Mouse (Mus musculus) neural tube, embryonic 14.5 days (tissue): ENCODE results near the gene Ptger1. TPM values are rescaled to one million over a fixed set of nuclear protein-coding genes. Genes with fewer than 3 reads are reported as not detected.

ENCODE experiments used
- ATAC-seq: fragments of 200-750 bp; cut with Nextera tagmentation; 2 replicates; pipeline ENCODE4 v1.8.0; 2017; ENCODE audit warnings: low read depth, mild to moderate bottlenecking, moderate TSS enrichment, moderate library complexity
- H3K27ac ChIP-seq: fragments of 300-500 bp; sonication (generic); 2 replicates; pipeline ENCODE4 v1.5.1; 2014; ENCODE audit warnings: low read depth, mild to moderate bottlenecking, control low read depth, low read length, moderate library complexity, mixed read lengths
- H3K27me3 ChIP-seq: fragments of 300-500 bp; sonication (generic); 2 replicates; pipeline ENCODE4 v1.6.1; 2014; ENCODE audit warnings: low read length; ENCODE audit not compliant: control insufficient read depth, insufficient read depth
- H3K36me3 ChIP-seq: fragments of 300-500 bp; sonication (generic); 2 replicates; pipeline ENCODE4 v1.6.1; 2014; ENCODE audit warnings: low read length, mixed read lengths; ENCODE audit not compliant: control insufficient read depth, insufficient read depth
- H3K4me1 ChIP-seq: fragments of 300-500 bp; sonication (generic); 2 replicates; pipeline ENCODE4 v1.6.1; 2014; ENCODE audit warnings: low read length; ENCODE audit not compliant: control insufficient read depth, insufficient read depth
- H3K4me2 ChIP-seq: fragments of 300-500 bp; sonication (generic); 2 replicates; pipeline ENCODE4 v1.6.1; 2014; ENCODE audit warnings: mild to moderate bottlenecking, low read depth, low read length, control low read depth
- H3K4me3 ChIP-seq: fragments of 300-500 bp; sonication (generic); 2 replicates; pipeline ENCODE4 v1.5.1; 2014; ENCODE audit warnings: low read depth, low read length, control low read depth, mixed read lengths
- H3K9ac ChIP-seq: fragments of 300-500 bp; sonication (generic); replicated peaks from 2 replicates; pipeline ENCODE4 v1.6.1; 2014; ENCODE audit warnings: low read depth, mild to moderate bottlenecking, control low read depth, low read length, mixed read lengths
- H3K9me3 ChIP-seq: fragments of 300-500 bp; sonication (generic); 2 replicates; pipeline ENCODE4 v1.6.1; 2016; ENCODE audit warnings: low read length; ENCODE audit not compliant: control insufficient read depth
- WGBS: fragments of 180-500 bp; shearing (Covaris S2); extraction: QIAGEN DNeasy Blood & Tissue Kit; methylation state at CpG from one replicate; pipeline ENCODE4 v1.1.7; 2014; 5-methylcytosine and 5-hydroxymethylcytosine counted together
- polyA plus RNA-seq: library from polyadenylated mRNA; unstranded; fragments of >200 nt; fragmentation: Nextera tagmentation; extraction: Ambion mirVana; gene quantifications from 2 replicates; pipeline ENCODE4 v1.2.1, GENCODE M21; 2014

Ptger1 gene
- polyA plus RNA-seq, 1 experiment from 2014 or later = 1.4 TPM

DNA sequence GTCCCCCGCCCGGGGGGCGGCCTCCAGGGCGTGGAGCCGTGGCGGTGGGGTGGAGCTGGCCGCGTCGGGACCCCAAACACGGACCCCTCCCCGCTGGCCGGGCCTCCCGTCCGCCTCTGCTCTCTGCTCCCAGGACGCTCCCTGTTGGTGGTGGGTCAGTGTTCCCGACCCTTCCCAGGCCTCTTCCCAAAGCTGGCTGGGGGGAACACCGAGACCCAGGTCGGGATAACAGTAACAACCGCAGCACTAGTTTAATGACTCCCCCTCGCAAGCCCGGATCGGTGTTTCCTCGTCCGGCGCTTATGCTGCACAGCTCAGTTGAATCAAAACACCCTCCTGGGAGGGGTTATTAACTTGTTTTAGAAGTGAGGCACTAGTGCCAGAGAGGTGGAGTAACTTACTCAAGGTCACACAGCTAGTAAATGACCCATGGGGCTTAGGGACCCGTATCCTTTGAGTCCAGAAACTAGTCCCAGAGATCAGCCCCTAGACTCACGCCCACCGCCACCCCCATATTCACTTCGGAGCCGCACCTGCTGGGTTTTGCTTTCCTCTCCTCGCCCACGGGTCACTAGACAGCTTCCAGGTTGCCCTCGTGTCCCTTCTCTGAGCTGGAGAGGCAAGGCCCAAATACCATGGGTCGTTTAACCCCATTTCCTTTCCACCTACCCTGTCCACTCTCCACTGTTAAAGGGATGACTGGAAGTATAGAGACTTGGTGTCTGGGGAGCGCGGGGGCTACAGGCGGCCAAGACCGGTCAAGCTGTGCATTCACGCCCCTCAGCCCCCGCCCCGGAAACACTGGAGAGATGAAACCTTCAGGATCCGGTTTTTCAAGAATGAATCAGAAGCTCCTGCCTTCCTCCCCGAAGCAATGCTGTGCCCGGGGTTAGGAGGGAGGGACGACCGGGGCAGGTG, 13.5 kb upstream of the Ptger1 start:
- H3K9ac ChIP-seq = peak overlapping the region; percentile 78
- WGBS = 3% methylated on average over 40 of the region's 46 CpGs
- H3K36me3 ChIP-seq = no peaks in the 10 kb centered on the region
- H3K9me3 ChIP-seq = no peaks in the 10 kb centered on the region
- peak overlapping the region; percentile 96 for H3K4me2 ChIP-seq
- H3K4me1 ChIP-seq = peaks cover 11% of the 10 kb centered on the region
- peak overlapping the region; percentile 67; the same call in 1 of the 2 replicates for H3K27ac ChIP-seq
- no peaks in the 10 kb centered on the region for H3K27me3 ChIP-seq
- H3K4me3 ChIP-seq = peak overlapping the region; percentile 89
- peak; percentile 39; the same call in 1 of the 2 replicates for ATAC-seq

DNA sequence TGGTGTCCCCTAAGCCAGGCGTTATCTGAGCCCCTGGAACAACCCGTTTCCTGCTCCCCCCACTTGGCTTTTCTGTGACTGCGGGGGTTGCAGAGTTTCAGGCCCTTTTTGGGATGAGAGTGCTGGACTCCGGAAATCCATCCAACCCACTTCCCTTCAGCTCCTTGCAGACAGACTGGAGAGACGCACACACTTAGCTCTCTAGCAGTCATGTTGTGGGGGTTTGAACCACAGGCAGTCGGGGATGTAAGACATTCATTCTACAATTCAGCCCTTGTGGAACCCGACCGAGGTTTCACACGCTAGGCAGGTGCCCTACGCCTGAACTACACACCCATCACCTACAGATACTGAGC, 12.8 kb upstream of the Ptger1 start:
- H3K36me3 ChIP-seq = no peaks in the 10 kb centered on the region
- no peaks in the 10 kb centered on the region for H3K27me3 ChIP-seq
- ATAC-seq = no peak
- no peaks in the 10 kb centered on the region for H3K9me3 ChIP-seq
- H3K4me1 ChIP-seq = peaks cover 11% of the 10 kb centered on the region
- WGBS = 51% methylated on average over 10 of the region's 10 CpGs
- peak overlapping the region; percentile 78 for H3K9ac ChIP-seq
- H3K27ac ChIP-seq = no peak overlapping the region
- peak overlapping the region; percentile 89 for H3K4me3 ChIP-seq
- peak overlapping the region; percentile 96 for H3K4me2 ChIP-seq

DNA sequence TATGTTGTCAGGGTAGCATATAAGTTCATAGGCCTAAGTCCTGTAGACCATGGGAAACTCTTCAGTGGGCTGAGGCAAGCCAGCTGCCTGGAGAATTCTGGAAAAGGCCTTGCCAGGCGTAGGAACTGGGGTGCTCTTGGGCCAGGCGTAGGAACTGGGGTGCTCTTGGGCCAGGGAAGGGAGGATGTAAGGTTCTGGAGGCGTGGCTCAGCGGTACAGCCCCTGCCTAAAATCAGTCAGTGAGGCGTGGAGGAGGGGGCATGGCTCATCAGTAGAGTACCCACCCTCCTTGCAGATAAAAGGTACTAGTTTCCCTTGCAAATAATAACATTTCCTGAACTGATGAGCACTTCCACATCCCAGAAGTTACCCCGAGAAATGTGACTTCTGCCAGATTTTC, 11.8 kb upstream of the Ptger1 start:
- no peak overlapping the region for H3K27ac ChIP-seq
- no peak overlapping the region for H3K9ac ChIP-seq
- no peaks in the 10 kb centered on the region for H3K9me3 ChIP-seq
- no peak overlapping the region for H3K4me2 ChIP-seq
- ATAC-seq = no peak
- no peaks in the 10 kb centered on the region for H3K27me3 ChIP-seq
- H3K4me3 ChIP-seq = no peak overlapping the region
- WGBS = 97% methylated on average over 6 of the region's 6 CpGs
- peaks cover 11% of the 10 kb centered on the region for H3K4me1 ChIP-seq
- H3K36me3 ChIP-seq = no peaks in the 10 kb centered on the region

DNA sequence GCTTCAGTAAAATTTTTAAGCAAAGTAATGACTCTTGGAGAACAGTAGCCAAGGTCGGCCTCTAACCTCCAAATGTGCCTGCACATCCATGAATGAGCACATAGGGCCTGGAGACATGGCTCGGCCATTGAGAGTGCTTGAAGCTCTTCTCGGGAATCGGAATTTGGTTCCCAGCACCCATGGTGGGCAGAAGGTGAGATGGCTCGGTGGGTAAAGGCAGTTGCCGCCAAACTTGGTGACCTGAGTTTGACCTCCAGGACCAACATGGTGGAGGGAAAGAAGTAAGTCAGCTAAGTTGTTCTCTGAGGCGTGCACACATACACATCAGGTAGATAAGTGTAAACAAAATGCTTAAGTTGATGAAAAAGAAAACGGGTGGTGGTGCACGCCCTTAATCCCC, 10.4 kb upstream of the Ptger1 start:
- Histone ChIP-seq H3K27me3 (no peaks in the 10 kb centered on the region), H3K27ac (no peak overlapping the region), H3K4me1 (peaks cover 22% of the 10 kb centered on the region), H3K9me3 (no peaks in the 10 kb centered on the region), H3K4me3 (no peak overlapping the region), H3K36me3 (no peaks in the 10 kb centered on the region), H3K9ac (no peak overlapping the region), H3K4me2 (no peak overlapping the region)
- ATAC-seq = no peak
- WGBS = 90% methylated on average over 9 of the region's 9 CpGs

DNA sequence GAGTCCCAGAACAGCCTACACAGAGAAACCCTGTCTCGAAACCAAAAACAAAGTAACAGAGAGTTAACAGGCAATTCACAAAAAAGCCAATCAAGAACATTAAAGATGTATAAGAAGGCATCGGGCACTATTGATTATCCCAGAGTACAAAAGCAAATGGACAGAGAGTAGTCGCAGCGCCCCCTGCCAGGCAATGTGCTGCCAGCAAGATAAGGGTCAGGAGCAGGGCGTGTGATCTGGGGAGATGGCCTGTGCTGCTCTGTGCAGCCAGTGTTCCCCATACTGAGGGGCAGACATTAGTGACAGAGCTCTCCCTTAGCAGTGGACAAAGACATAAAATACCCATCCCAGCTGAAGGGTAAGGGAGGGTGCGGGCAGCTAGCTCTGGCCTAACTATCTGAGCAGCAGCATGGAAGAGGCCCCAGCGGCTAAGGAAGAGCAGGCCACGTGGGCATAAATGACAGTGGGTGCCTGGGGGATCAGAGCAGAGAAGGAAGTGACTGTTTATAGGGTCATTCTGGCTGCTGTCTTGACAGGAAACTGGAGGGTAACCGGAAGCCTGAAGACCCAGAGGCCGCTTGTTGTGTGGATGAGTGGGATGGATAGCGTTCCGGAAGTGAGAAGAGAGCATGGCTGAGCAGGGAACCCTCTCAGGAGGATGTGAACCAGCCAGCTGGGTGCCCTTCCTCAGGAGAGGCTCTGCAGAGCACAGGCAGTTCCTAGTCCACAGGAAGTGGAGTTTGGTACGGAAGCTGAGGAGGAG, 9.8 kb upstream of the Ptger1 start:
- Histone ChIP-seq H3K4me1 (peaks cover 24% of the 10 kb centered on the region), H3K27ac (no peak overlapping the region)
- WGBS = 84% methylated on average over 13 of the region's 13 CpGs

DNA sequence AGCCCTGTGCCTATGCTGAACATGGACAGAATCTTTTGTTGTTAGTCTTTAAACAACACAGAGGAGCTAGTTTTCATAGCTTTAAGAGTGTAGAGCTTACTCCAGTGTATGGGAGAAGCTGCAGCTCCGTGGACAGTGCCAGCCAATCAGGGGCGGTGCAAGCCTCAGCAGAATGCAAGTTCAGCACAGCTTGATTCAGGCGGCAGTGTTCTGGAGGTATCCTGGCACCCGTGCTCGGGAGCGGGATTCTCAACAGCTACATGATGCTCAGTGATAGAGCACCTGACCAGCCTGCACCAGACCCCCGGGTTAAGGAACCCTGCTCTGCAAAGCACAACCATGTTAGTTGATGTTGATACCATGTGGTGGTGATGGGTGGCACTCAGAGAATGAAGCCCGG, 5.9 kb upstream of the Ptger1 start:
- Histone ChIP-seq H3K4me2 (no peak overlapping the region; the same call in 1 of the 2 replicates), H3K9me3 (no peaks in the 10 kb centered on the region), H3K27me3 (no peaks in the 10 kb centered on the region), H3K4me3 (no peak overlapping the region), H3K4me1 (peaks cover 13% of the 10 kb centered on the region; the same call in 1 of the 2 replicates), H3K27ac (no peak overlapping the region), H3K36me3 (peaks cover 4% of the 10 kb centered on the region; the same call in 1 of the 2 replicates), H3K9ac (no peak overlapping the region)
- ATAC-seq = peak; percentile 5; the same call in 1 of the 2 replicates
- 8% methylated on average over 8 of the region's 8 CpGs for WGBS

More for the DNA sequence above, 9.8 kb upstream of the Ptger1 start:
- Histone ChIP-seq H3K4me2 (no peak overlapping the region), H3K9me3 (no peaks in the 10 kb centered on the region), H3K27me3 (no peaks in the 10 kb centered on the region), H3K4me3 (no peak overlapping the region), H3K9ac (no peak overlapping the region), H3K36me3 (no peaks in the 10 kb centered on the region)
- no peak for ATAC-seq

DNA sequence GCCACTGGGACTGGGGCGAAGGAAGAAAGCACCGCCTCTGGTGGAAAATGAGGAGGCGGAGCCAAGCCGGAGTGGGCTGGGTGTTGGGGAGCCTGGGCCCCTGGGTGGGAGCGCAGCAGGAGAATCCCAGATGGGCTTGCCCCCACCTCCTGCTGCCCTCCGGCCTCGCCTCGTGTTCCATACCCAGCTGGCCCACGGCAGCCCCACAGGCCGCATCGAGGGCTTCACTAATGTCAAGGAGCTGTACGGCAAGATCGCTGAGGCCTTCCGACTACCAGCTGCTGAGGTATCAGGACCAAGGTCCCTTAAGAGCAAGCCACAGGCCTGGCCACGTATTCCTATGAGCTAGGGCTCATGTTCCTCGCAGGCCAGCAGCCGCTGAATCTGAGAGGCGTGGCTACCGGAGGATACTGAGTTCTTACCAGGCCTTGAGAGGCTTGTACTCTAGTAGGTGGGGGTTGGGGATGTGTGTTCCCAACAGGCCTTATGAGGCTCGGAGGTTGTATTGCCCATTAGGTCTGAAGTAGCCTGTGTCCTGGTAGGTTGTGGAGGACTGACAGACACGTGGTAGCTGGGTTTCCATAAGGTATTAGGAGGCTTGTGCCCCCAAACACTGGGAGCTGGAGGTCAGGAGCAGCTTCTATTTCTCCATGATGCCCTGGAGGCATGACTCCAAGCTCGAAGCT, 5.3 kb upstream of the Ptger1 start:
- Histone ChIP-seq H3K9me3 (no peaks in the 10 kb centered on the region), H3K36me3 (peaks cover 4% of the 10 kb centered on the region; the same call in 1 of the 2 replicates), H3K4me1 (peaks cover 13% of the 10 kb centered on the region; the same call in 1 of the 2 replicates), H3K9ac (no peak overlapping the region), H3K27me3 (no peaks in the 10 kb centered on the region), H3K27ac (no peak overlapping the region; the same call in 1 of the 2 replicates), H3K4me2 (peak overlapping the region; percentile 11; the same call in 1 of the 2 replicates), H3K4me3 (no peak overlapping the region)
- 15% methylated on average over 22 of the region's 22 CpGs for WGBS
- no peak; the same call in 1 of the 2 replicates for ATAC-seq

DNA sequence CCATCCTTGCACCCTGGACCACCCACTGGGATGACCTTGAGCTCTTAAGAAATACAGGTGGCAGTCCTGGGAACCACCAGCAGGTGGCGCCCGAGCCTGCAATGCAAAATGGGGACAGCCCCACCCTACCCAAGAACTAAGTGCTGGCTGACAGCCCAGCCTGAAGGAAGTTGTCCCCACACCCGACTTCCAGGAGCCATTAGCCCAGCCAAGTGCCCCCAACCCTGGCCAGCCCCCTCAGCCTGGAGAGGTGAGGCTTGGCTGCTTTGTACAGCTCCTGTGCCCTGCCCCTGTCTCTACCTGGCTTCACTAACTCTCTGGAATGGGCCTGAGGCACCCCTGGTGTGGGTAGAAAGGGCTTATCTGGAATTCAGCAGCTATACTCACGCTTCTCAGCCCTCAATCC, 4.1 kb upstream of the Ptger1 start:
- no peaks in the 10 kb centered on the region for H3K27me3 ChIP-seq
- no peaks in the 10 kb centered on the region for H3K9me3 ChIP-seq
- 14% methylated on average over 4 of the region's 4 CpGs for WGBS
- H3K4me3 ChIP-seq = no peak overlapping the region
- ATAC-seq = peak; percentile 35; the same call in 1 of the 2 replicates
- peaks cover 4% of the 10 kb centered on the region; the same call in 1 of the 2 replicates for H3K36me3 ChIP-seq
- no peak overlapping the region for H3K4me2 ChIP-seq
- H3K4me1 ChIP-seq = peaks cover 19% of the 10 kb centered on the region; the same call in 1 of the 2 replicates
- no peak overlapping the region for H3K27ac ChIP-seq
- no peak overlapping the region for H3K9ac ChIP-seq
